In the genomic region with DNA sequence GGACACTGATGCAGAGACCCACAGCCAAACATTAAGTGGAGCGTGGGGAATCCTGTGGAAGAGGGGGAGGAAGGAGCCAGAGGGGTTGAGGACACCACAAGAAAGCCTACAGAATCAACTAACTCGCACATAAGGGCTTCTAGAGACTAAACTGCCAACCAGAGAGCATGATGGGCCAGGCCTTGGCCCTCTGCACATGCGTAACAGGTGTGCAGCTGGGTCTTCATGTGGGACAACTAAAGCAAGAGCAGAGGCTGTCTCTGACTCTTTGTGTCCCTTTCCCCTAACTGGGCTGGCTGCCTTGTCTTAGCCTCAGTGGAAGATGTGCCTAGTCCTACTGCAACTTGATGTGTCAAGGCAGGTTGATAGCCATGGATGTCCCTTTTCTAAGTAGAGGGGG, we compare ENCODE assay signal across 21 mouse cellular contexts. TPM values are rescaled to one million over a fixed set of nuclear protein-coding genes. Genes with fewer than 3 reads are reported as not detected.
A peak's percentile ranks its signal among the peaks of the same experiment; 100 is the strongest.
DNase-seq lines count a peak whose midpoint lies in the region; ATAC-seq and TF ChIP-seq lines count a peak whose summit lies in the region.
"Had no signal": no experiment of that assay in that cellular context is flagged by ENCODE, and none has a peak within 500 bp of the region (broad histone marks: within the 10 kb centered on the region; RNA-seq: fewer than 3 reads in every experiment).

No protein-coding gene starts in this region.

- H3K4me1 ChIP-seq in liver, embryonic 13.5 days (replicated peaks) = peaks cover 61% of the 10 kb centered on the region
- peaks cover 24% of the 10 kb centered on the region for H3K4me1 ChIP-seq in liver, postnatal 0 days (ENCODE audit: insufficient read depth)

- intact Hi-C loops in left cerebral cortex, adult 2 months (cut with DNase I) = no loop called here

- H3K36me3 ChIP-seq in liver, embryonic 13.5 days = 0 out of 2 replicates have a peak, but pooled peaks cover 3% of the 10 kb centered on the region
- H3K36me3 ChIP-seq in liver, postnatal 0 days (replicated peaks; ENCODE audit: insufficient read depth, low read length) = no peaks in the 10 kb centered on the region
- H3K36me3 ChIP-seq: heart, embryonic 15.5 days had no signal

- TF ChIP-seq EP300 in liver, postnatal 0 days (IDR thresholded peaks at IDR 0.05; ENCODE audit: low read depth) = no peak

- no peak for DNase-seq in liver, embryonic 13.5 days
- DNase-seq in liver, postnatal 0 days = no peak
- DNase-seq in thymus, postnatal 0 days (ENCODE audit: low spot score) = peak; percentile 82
- DNase-seq in thymus, postnatal 25 days = peak; percentile 73
- DNase-seq in c-Kit-positive CD71-positive TER-119-positive erythroid progenitor cells, embryonic 14.5 days (ENCODE audit: low spot score) = no peak
- DNase-seq in left cerebral cortex, adult 2 months (ENCODE audit: extremely low spot score in 1 of 2, low spot score in 2 of 2) = no peak
- DNase-seq: adrenal gland, adult 2 months; adrenal gland, postnatal 25 days; cerebellum, adult 2 months; cerebellum, postnatal 10 days; forebrain, postnatal 0 days; gastrocnemius, postnatal 14 days; heart, adult 2 months had no signal

- no peak for ATAC-seq in liver, embryonic 13.5 days (ENCODE audit: low read depth)
- ATAC-seq in liver, postnatal 0 days = no peak
- ATAC-seq: forebrain, embryonic 13.5 days; forebrain, postnatal 0 days had no signal

- H3K27ac ChIP-seq in liver, embryonic 13.5 days = peak overlapping the region; percentile 15; the same call in 1 of the 2 replicates
- H3K27ac ChIP-seq in liver, postnatal 0 days (ENCODE audit: low read depth) = no peak overlapping the region
- H3K27ac ChIP-seq in left cerebral cortex, adult 2 months = no peak overlapping the region
- H3K27ac ChIP-seq: embryonic facial prominence, embryonic 10.5 days; forebrain, embryonic 13.5 days; heart, adult 2 months; heart, embryonic 15.5 days; hindbrain, embryonic 13.5 days had no signal

- 85% methylated on average over 3 of the region's 3 CpGs for WGBS in liver, embryonic 13.5 days (ENCODE audit: insufficient replicate concordance)
- WGBS in liver, postnatal 0 days (ENCODE audit: insufficient replicate concordance) = 89% methylated on average over 3 of the region's 3 CpGs

- no peak overlapping the region for H3K4me3 ChIP-seq in liver, embryonic 13.5 days (replicated peaks)
- no peak overlapping the region for H3K4me3 ChIP-seq in liver, postnatal 0 days (ENCODE audit: low read depth, low read length)
- H3K4me3 ChIP-seq in left cerebral cortex, adult 2 months = no peak overlapping the region
- H3K4me3 ChIP-seq: embryonic facial prominence, embryonic 10.5 days; forebrain, embryonic 13.5 days; heart, adult 2 months; heart, embryonic 15.5 days; hindbrain, embryonic 13.5 days had no signal

- no peak overlapping the region for H3K4me2 ChIP-seq in liver, embryonic 13.5 days
- H3K4me2 ChIP-seq in liver, postnatal 0 days (ENCODE audit: low read depth, low read length) = no peak overlapping the region
- H3K4me2 ChIP-seq: forebrain, embryonic 13.5 days; heart, embryonic 11.5 days; heart, embryonic 15.5 days; hindbrain, embryonic 13.5 days had no signal

- H3K27me3 ChIP-seq in liver, embryonic 13.5 days = no peaks in the 10 kb centered on the region
- no peaks in the 10 kb centered on the region for H3K27me3 ChIP-seq in liver, postnatal 0 days (ENCODE audit: insufficient read depth, low read length)
- H3K27me3 ChIP-seq: forebrain, embryonic 13.5 days; heart, embryonic 15.5 days; hindbrain, embryonic 13.5 days had no signal

- H3K9ac ChIP-seq in liver, embryonic 13.5 days = no peak overlapping the region
- H3K9ac ChIP-seq in liver, postnatal 0 days (replicated peaks) = no peak overlapping the region
- H3K9ac ChIP-seq: forebrain, embryonic 13.5 days; forebrain, postnatal 0 days; heart, embryonic 15.5 days; hindbrain, embryonic 13.5 days had no signal

- H3K9me3 ChIP-seq in liver, embryonic 13.5 days (replicated peaks) = no peaks in the 10 kb centered on the region
- no peaks in the 10 kb centered on the region for H3K9me3 ChIP-seq in liver, postnatal 0 days (ENCODE audit: low read length)
- H3K9me3 ChIP-seq: embryonic facial prominence, embryonic 10.5 days; forebrain, embryonic 13.5 days; heart, embryonic 15.5 days; hindbrain, embryonic 13.5 days had no signal

- no peak for TF ChIP-seq CTCF in liver, postnatal 0 days (IDR thresholded peaks at IDR 0.05; ENCODE audit: low read depth)
- no peak for TF ChIP-seq CTCF in left cerebral cortex, adult 2 months (IDR thresholded peaks at IDR 0.05)

RNA-seq across cellular contexts. Expression of a gene that starts 3.8 kb away (rescaled TPM):
- polyA plus RNA-seq in liver, embryonic 13.5 days (2015; fragmentation: Nextera tagmentation; extraction: Ambion mirVana) = not detected in 2 replicates
- polyA plus RNA-seq in liver, postnatal 0 days (2015; fragmentation: Nextera tagmentation; extraction: Ambion mirVana) = 0.40 and 0.45 TPM in 2 replicates
- 0.28 and 0.42 TPM in 2 replicates for polyA plus RNA-seq in thymus, postnatal 0 days (2015; fragmentation: Nextera tagmentation; extraction: Ambion mirVana)
- total RNA-seq in left cerebral cortex, adult 2 months (2021) = not detected
- total RNA-seq: gastrocnemius, adult 18-20 months; heart, adult 2 months; hematopoietic stem cell, adult 5-6 weeks had no signal
- polyA plus RNA-seq: cerebellum, adult 2 months; embryonic facial prominence, embryonic 10.5 days; embryonic facial prominence, embryonic 14.5 days; forebrain, postnatal 0 days; heart, embryonic 15.5 days had no signal

RNA-seq across cellular contexts. Expression of a gene that starts 4.0 kb away (rescaled TPM):
- polyA plus RNA-seq in liver, embryonic 13.5 days (2015; fragmentation: Nextera tagmentation; extraction: Ambion mirVana) = 1.9 and 2.1 TPM in 2 replicates
- 0.75 and 0.85 TPM in 2 replicates for polyA plus RNA-seq in liver, postnatal 0 days (2015; fragmentation: Nextera tagmentation; extraction: Ambion mirVana)
- polyA plus RNA-seq in thymus, postnatal 0 days (2015; fragmentation: Nextera tagmentation; extraction: Ambion mirVana) = 0.51 and 0.61 TPM in 2 replicates
- total RNA-seq in left cerebral cortex, adult 2 months (2021) = 10 to 100 TPM; 11.1 to 11.7 TPM

RNA-seq across cellular contexts. Expression of a gene that starts 13.6 kb away (rescaled TPM):
- polyA plus RNA-seq in liver, embryonic 13.5 days (2015; fragmentation: Nextera tagmentation; extraction: Ambion mirVana) = 26.8 and 28.9 TPM in 2 replicates
- polyA plus RNA-seq in liver, postnatal 0 days (2015; fragmentation: Nextera tagmentation; extraction: Ambion mirVana) = 64.2 and 68.5 TPM in 2 replicates
- 51.8 and 52.1 TPM in 2 replicates for polyA plus RNA-seq in thymus, postnatal 0 days (2015; fragmentation: Nextera tagmentation; extraction: Ambion mirVana)
- 10 to 100 TPM; 12.8 to 14.2 TPM for total RNA-seq in left cerebral cortex, adult 2 months (2021)

RNA-seq across cellular contexts. Expression of a gene that starts 34.4 kb away (rescaled TPM):
- polyA plus RNA-seq in liver, embryonic 13.5 days (2015; fragmentation: Nextera tagmentation; extraction: Ambion mirVana) = 15.0 and 17.5 TPM in 2 replicates
- polyA plus RNA-seq in liver, postnatal 0 days (2015; fragmentation: Nextera tagmentation; extraction: Ambion mirVana) = 11.9 and 13.1 TPM in 2 replicates
- polyA plus RNA-seq in thymus, postnatal 0 days (2015; fragmentation: Nextera tagmentation; extraction: Ambion mirVana) = 30.1 and 35.4 TPM in 2 replicates
- total RNA-seq in left cerebral cortex, adult 2 months (2021) = 100 to 1,000 TPM; 215 to 217 TPM

RNA-seq across cellular contexts. Expression of a gene that starts 47.4 kb away (rescaled TPM):
- 16.6 and 17.7 TPM in 2 replicates for polyA plus RNA-seq in liver, embryonic 13.5 days (2015; fragmentation: Nextera tagmentation; extraction: Ambion mirVana)
- 7.3 and 7.4 TPM in 2 replicates for polyA plus RNA-seq in liver, postnatal 0 days (2015; fragmentation: Nextera tagmentation; extraction: Ambion mirVana)
- polyA plus RNA-seq in thymus, postnatal 0 days (2015; fragmentation: Nextera tagmentation; extraction: Ambion mirVana) = 14.7 and 16.8 TPM in 2 replicates
- 10 to 100 TPM in 1 of 2 experiments, 1 to 10 TPM in 1; 10.0 to 11.5 TPM for total RNA-seq in left cerebral cortex, adult 2 months (2021)

Comparison
In these comparisons a context has a peak if more than half of its experiments do, and no peak if none do; other contexts are left out.
1. DNase-seq: peak in thymus, postnatal 0 days (single experiment) and thymus, postnatal 25 days (single experiment); none in liver, embryonic 13.5 days (single experiment), liver, postnatal 0 days (single experiment), c-Kit-positive CD71-positive TER-119-positive erythroid progenitor cells, embryonic 14.5 days (single experiment) and left cerebral cortex, adult 2 months (0 of 2).